Mouse (Mus musculus) adrenal gland (tissue): Measurements from ENCODE around the gene Unc80.

Experiments
- intact Hi-C: fragments of 180-260 bp; cut with DNase I; formaldehyde crosslinking; loops from one replicate; pipeline ENCODE4 v1.15.1; 2025

Gene Unc80

GRCm38 (mm10) chr1:66702623-66703345 is 234.6 kb downstream of the Unc80 start:
- intact Hi-C loops = no loop called here

GRCm38 (mm10) chr1:66704523-66704922 is 236.4 kb downstream of the Unc80 start:
- intact Hi-C loops = no loop called here

DNA sequence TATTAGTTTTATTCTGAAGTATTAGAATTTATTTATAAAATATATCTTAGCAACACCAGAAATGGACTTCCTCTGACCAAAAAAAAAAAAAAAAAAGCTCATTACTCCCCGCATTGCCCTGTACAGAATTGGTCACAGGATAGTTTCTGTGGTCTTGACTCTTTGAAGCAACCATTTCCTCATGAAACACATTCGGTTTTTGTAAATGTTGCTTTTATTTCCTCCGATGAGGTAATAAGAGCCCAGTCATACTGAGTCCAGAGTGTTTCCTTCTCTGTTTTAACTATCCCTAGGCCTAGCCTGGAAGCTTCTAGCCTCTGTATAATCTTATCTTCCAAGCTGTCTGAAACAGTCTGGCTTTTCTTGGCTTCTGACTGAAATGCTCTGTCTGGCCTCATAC is 244.7 kb downstream of the Unc80 start:
- intact Hi-C loops = no loop called here

GRCm38 (mm10) chr1:66730581-66730980 is 262.4 kb downstream of the Unc80 start:
- intact Hi-C loops = no loop called here
